Mouse (Mus musculus): ENCODE results near the gene Zdhhc21. TPM values are rescaled to one million over a fixed set of nuclear protein-coding genes. Genes with fewer than 3 reads are reported as not detected.

The Zdhhc21 gene
- 18.2 and 18.3 TPM in 2 replicates for polyA plus RNA-seq (2015; fragmentation: Nextera tagmentation; extraction: Ambion mirVana)

DNA sequence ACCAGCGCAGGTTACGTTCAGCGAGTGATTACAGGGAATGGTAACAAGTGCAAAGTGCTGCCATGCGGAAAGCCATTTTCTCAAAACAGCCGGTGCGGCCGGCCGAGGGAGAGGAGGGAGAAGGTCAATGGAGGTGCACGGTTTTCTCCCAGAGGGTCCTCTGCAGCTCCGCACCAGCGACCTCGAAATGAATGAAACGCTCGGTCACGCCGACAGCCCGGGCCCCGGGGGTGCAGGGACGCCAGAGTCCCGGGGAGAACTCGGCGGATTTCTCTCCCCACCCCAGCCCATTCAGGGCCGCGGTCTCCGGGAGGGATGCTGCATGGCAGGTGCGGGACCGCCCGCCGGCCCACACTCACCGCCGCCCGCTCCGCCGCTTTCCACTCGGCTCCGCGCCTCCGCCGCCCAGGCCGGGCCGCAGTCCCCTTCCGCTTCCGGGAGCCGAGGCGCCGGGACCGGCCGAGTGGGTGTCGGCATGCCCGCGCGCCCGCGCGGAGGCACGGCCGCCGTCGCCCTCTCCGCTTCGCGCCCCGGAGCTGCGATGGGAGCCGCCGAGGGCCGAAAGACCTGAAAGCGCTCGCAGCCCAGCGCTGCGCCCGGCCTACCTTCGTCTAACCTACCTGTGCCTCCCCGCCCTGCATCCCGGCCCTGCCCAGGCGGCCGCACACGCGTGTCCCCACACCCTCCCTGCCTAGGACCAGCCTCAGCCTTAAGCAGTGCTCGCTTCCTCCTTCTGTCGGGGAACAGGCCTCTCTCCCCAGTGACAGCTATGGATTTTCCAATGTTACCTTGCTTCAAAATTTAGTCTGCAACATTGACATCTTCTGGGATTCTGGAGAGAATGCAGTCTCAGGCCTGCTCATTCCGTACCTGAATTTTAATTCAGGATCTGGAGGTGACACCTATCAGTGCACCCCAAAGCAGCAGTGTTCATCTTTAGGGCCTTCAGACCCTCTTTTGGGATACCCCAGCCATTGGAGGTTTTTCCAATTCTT is at the start of gene Zdhhc21:
Zdhhc21 (minus strand) TSS at position 828 of the 995 bp plus-strand sequence.
- Histone ChIP-seq H3K9me3 (no peaks in the 10 kb centered on the region), H3K36me3 (no peaks in the 10 kb centered on the region), H3K27ac (replicated peaks) (peak within 1 kb of the TSS; percentile 95), H3K4me1 (peaks cover 37% of the 10 kb centered on the region), H3K4me2 (replicated peaks) (peak within 1 kb of the TSS; percentile 73), H3K9ac (replicated peaks) (peak within 1 kb of the TSS; percentile 91), H3K4me3 (peak within 1 kb of the TSS; percentile 72), H3K27me3 (no peaks in the 10 kb centered on the region)
- ATAC-seq (replicated peaks) = peak; percentile 92
- under 1% methylated on average over 71 of the region's 82 CpGs for WGBS

DNA sequence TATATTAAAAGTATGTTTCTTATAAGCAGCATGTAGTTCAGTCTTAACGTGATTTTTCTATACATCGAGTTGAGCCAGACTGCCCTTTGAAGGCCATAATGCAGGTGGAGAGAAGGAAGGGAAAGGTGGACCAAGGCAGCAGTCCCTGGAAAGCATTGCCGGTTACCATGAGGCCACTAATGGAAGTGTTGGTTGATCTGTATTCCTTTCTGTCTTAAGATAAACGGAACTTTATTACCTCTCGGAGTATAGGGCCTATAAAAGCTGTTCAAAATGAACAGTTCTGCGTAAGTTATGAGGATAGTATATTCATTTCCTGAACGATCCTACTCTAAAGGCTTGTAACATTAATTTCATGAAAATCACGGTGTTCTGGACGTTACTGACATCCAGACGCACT is 35.5 kb upstream of the Zdhhc21 start:
- ATAC-seq (replicated peaks) = no peak
- H3K4me3 ChIP-seq = no peak overlapping the region
- WGBS = 94% methylated on average over 10 of the region's 10 CpGs
- peaks cover 17% of the 10 kb centered on the region for H3K4me1 ChIP-seq
- no peaks in the 10 kb centered on the region for H3K36me3 ChIP-seq
- no peak overlapping the region for H3K9ac ChIP-seq (replicated peaks)
- no peaks in the 10 kb centered on the region for H3K9me3 ChIP-seq
- no peak overlapping the region for H3K27ac ChIP-seq (replicated peaks)
- H3K27me3 ChIP-seq = no peaks in the 10 kb centered on the region
- no peak overlapping the region for H3K4me2 ChIP-seq (replicated peaks)

DNA sequence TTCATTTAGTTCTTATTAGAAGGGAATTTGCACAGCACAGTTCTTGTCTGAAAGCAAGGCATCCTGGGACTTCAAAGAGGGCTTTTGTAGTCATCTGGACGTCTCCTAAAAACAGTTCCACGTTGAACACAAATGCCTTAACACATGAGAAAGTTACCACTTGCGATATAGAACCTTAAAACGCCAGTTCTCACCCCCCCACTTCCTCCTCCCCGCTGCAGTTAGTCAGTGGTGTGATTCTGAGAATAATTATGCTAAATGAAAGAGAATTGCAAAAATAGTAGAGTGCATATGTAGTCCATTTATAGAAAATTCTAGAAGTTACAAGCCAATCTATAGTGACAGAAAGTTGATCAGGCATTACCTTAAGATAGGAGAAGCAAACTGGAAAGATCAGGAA is 32.5 kb upstream of the Zdhhc21 start:
- no peaks in the 10 kb centered on the region for H3K27me3 ChIP-seq
- H3K4me2 ChIP-seq (replicated peaks) = no peak overlapping the region
- H3K4me1 ChIP-seq = peaks cover 17% of the 10 kb centered on the region
- H3K9me3 ChIP-seq = no peaks in the 10 kb centered on the region
- WGBS = 67% methylated on average over 5 of the region's 5 CpGs
- H3K4me3 ChIP-seq = no peak overlapping the region
- H3K27ac ChIP-seq (replicated peaks) = no peak overlapping the region
- H3K36me3 ChIP-seq = no peaks in the 10 kb centered on the region
- no peak for ATAC-seq (replicated peaks)
- H3K9ac ChIP-seq (replicated peaks) = no peak overlapping the region

DNA sequence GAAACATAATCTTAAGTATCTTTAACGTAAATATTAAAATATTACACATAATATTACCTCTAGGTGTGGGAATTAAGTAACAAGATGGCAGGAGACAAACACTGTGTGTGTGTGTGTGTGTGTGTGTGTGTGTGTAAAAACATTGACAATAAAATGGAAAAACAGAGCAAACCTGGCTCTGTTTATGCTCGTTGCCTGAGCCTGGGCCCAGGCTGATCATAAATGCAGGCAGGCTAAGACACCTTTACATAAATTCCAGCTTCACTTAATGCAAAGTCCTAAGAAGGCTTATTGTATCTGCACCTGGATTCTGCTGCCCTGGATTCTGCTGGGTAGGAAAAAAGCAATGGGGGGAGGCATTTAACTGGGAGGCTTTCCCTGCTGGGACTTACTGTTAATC is 31.8 kb upstream of the Zdhhc21 start:
- no peak overlapping the region for H3K4me2 ChIP-seq (replicated peaks)
- WGBS = 59% methylated on average over 2 of the region's 2 CpGs
- no peaks in the 10 kb centered on the region for H3K36me3 ChIP-seq
- H3K9me3 ChIP-seq = no peaks in the 10 kb centered on the region
- peaks cover 17% of the 10 kb centered on the region for H3K4me1 ChIP-seq
- H3K27me3 ChIP-seq = no peaks in the 10 kb centered on the region
- no peak overlapping the region for H3K27ac ChIP-seq (replicated peaks)
- 0 out of 2 replicates have a peak, but pooled peaks have one; percentile 38 for ATAC-seq (replicated peaks)
- H3K4me3 ChIP-seq = no peak overlapping the region
- H3K9ac ChIP-seq (replicated peaks) = no peak overlapping the region

DNA sequence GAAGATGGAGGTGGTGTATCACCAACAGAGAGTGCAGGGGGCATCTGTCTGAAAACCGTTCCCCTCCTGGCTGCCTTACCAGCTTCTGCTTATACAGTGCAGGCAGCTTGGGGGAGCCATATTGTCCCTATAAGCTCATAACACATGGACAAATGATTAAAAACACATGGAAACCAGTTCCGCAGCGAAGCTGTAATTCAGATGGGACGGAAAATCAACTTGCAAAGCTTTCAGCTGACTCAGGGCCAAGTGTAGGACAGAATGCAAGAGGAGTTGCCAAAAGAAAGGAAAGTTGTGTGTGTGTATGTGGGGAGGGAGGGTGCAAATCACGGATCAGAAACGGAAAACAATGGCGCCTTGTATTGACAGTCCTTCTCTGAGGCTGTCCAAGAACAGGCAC is 31.3 kb upstream of the Zdhhc21 start:
- 36% methylated on average over 7 of the region's 7 CpGs for WGBS
- H3K36me3 ChIP-seq = no peaks in the 10 kb centered on the region
- ATAC-seq (replicated peaks) = peak; percentile 92

DNA sequence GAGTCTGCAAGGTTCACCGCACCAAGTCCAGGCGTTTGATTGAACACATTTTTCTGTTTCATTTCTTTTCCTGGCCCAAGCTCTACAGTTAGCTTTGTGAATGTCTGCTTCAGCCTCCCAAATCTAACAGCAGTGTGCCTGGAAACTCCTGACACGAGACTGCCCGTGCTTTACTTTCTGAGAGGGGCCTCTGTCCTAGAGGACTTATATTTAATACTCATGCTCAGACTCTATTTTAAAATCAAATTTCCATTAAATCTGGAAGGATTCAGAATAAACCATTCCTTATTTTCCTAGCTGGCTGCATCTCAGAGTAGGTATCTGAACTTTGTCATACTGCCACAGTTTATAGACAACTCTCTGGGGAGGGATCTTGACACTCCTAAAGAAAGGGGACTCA is 30.8 kb upstream of the Zdhhc21 start:
- peaks cover 17% of the 10 kb centered on the region for H3K4me1 ChIP-seq
- WGBS = 88% methylated on average over 4 of the region's 4 CpGs

More for the DNA sequence above, 31.3 kb upstream of the Zdhhc21 start:
- no peaks in the 10 kb centered on the region for H3K27me3 ChIP-seq
- peak overlapping the region; percentile 49; the same call in 1 of the 2 replicates for H3K27ac ChIP-seq (replicated peaks)
- peaks cover 17% of the 10 kb centered on the region for H3K4me1 ChIP-seq
- no peak overlapping the region for H3K9ac ChIP-seq (replicated peaks)
- no peak overlapping the region; the same call in 1 of the 2 replicates for H3K4me2 ChIP-seq (replicated peaks)
- no peaks in the 10 kb centered on the region for H3K9me3 ChIP-seq
- no peak overlapping the region for H3K4me3 ChIP-seq

DNA sequence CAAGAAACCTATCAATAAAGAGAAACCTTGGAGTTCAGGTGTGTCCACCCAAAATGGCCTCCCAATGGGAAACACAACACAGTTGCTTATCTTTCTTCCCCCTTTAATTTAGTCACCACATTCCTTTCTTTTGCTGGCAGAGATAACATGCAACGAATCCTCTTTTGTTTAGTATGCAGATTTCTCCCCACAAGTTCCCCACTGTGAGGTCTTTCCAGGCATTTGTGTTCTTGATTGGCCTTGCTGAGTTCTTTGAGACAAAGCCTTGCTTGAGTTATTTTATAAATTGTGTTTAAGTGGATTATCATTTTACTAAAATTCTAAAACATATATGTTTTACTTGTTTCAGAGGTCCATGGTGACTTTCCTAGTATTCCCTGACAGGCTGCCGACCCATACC is 26.4 kb upstream of the Zdhhc21 start:
- 54% methylated on average over 2 of the region's 2 CpGs for WGBS

More for the DNA sequence above, 30.8 kb upstream of the Zdhhc21 start:
- ATAC-seq (replicated peaks) = no peak
- Histone ChIP-seq H3K4me3 (no peak overlapping the region), H3K27me3 (no peaks in the 10 kb centered on the region), H3K9me3 (no peaks in the 10 kb centered on the region), H3K9ac (replicated peaks) (no peak overlapping the region), H3K4me2 (replicated peaks) (no peak overlapping the region), H3K27ac (replicated peaks) (peak overlapping the region; percentile 49; the same call in 1 of the 2 replicates), H3K36me3 (no peaks in the 10 kb centered on the region)

DNA sequence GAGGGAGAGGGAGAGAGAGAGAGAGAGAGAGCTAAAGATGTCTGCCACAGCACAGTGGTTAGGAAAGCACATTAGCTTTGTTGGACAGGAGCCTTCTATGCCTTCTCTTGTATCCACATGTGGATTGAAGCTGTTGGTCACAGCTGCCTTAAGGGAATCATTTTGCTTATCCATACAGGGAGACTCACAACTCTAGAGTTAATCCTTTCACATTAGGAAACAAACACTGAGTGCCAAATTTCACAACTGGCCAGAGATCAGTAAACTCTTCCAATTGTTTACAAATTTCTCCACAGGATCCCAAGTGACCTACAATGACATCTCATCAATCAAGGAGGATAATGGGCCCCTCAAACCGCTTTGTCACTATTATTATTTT is 25.8 kb upstream of the Zdhhc21 start:
- Histone ChIP-seq H3K4me3 (no peak overlapping the region), H3K9me3 (no peaks in the 10 kb centered on the region), H3K27ac (replicated peaks) (no peak overlapping the region), H3K4me1 (peaks cover 6% of the 10 kb centered on the region; the same call in 1 of the 2 replicates), H3K4me2 (replicated peaks) (no peak overlapping the region), H3K9ac (replicated peaks) (no peak overlapping the region), H3K36me3 (no peaks in the 10 kb centered on the region), H3K27me3 (no peaks in the 10 kb centered on the region)
- no peak for ATAC-seq (replicated peaks)
- WGBS = 66% methylated on average over 1 of the region's 1 CpGs

More for the DNA sequence above, 26.4 kb upstream of the Zdhhc21 start:
- Histone ChIP-seq H3K4me2 (replicated peaks) (no peak overlapping the region), H3K27me3 (no peaks in the 10 kb centered on the region), H3K27ac (replicated peaks) (no peak overlapping the region), H3K9me3 (no peaks in the 10 kb centered on the region), H3K36me3 (no peaks in the 10 kb centered on the region), H3K9ac (replicated peaks) (no peak overlapping the region), H3K4me3 (no peak overlapping the region), H3K4me1 (peaks cover 11% of the 10 kb centered on the region)
- ATAC-seq (replicated peaks) = no peak

DNA sequence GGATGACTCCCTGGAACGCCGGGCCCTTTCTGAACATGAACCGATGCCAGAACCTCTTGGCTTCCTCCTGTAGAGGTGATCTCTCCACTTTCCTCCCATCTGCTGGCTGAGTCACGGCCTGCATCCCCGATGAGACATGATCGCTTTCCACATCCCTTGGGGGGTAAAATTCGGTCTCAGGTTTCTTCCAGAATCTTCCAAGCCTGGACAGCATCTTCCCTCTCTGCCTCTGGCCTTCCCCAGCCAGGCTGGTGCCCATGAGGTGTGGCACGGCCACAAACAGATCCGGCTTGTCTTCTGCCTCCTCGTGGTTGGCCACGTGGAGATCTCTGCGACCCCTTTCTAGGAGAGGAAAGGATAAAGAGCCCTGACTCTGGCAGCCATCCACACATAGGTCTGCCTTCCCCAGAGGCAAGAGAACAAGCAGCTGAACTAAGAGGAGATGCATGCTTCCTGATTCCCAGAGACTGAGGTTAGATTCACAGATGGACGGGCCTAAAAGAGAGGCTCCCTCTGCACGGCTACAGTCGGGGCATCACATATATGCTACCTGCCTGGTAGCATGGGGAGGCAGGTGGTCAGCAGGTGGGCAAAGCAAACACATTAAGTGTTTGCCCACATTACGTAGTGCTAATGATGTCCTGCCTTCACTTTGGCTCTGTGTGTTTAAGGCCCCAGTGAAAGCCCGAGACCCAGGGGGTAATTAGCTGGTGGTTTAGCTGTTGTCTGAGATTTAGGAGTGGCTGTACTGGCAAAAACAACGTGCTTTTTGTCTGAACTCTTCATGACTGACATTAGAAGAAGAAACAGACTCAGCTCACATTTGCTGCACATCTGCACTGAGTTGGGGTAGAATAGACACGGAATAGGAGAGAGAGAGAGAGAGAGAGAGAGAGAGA is 25.1 kb upstream of the Zdhhc21 start, which contains the start of gene Cer1:
Cer1 (minus strand) TSS at position 513 of the 899 bp plus-strand sequence.
- no peaks in the 10 kb centered on the region for H3K9me3 ChIP-seq
- no peak for ATAC-seq (replicated peaks)

DNA sequence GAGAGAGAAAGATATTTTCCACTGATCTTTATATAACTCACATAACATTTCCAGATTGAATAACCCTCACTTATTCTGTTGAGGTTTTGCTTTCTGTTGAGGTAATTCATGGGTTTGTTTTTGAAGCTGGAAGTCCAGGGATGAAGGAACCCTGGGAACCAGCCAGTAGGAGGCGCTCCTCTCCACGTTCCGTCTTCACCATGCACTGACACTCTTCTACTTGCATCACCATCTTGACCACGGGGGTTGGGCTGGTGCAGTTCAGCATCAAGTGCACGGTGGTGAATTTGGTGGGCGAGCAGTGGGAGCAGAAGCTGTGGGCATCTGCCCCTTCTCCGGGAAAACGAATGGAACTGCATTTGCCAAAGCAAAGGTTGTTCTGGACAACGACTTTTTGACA is 22.7 kb upstream of the Zdhhc21 start:
- WGBS = 88% methylated on average over 9 of the region's 9 CpGs
- no peak for ATAC-seq (replicated peaks)
- no peak overlapping the region for H3K27ac ChIP-seq (replicated peaks)

More for the DNA sequence above, 25.1 kb upstream of the Zdhhc21 start, which contains the start of gene Cer1:
- Histone ChIP-seq H3K4me1 (peaks cover 3% of the 10 kb centered on the region; the same call in 1 of the 2 replicates), H3K9ac (replicated peaks) (no peak within 1 kb of the TSS), H3K27me3 (no peaks in the 10 kb centered on the region), H3K36me3 (no peaks in the 10 kb centered on the region), H3K4me3 (no peak within 1 kb of the TSS), H3K27ac (replicated peaks) (no peak within 1 kb of the TSS), H3K4me2 (replicated peaks) (no peak within 1 kb of the TSS)
- 46% methylated on average over 19 of the region's 19 CpGs for WGBS

DNA sequence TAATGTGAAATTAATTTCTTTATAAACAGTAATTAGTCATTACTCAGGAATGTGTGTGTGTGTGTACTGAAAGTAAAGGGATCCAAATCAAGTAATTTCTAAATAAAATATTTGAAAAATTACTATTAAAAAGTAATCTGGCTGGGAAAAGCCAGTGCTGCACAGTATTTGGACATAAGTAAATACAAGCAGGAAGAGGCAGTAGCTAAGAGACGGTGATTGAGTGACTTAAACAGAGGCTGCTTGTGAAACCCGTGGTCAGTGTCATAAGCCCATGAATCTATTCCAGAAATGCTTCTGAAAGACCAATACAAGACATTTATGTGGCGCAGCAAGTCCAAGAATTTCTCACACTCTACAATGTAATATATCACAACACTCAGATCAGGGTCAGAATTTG is 21.6 kb upstream of the Zdhhc21 start:
- WGBS = 89% methylated on average over 3 of the region's 3 CpGs
- H3K27me3 ChIP-seq = no peaks in the 10 kb centered on the region
- no peaks in the 10 kb centered on the region for H3K9me3 ChIP-seq
- no peak overlapping the region for H3K4me2 ChIP-seq (replicated peaks)
- H3K4me1 ChIP-seq = peaks cover 3% of the 10 kb centered on the region; the same call in 1 of the 2 replicates
- no peak overlapping the region for H3K27ac ChIP-seq (replicated peaks)
- ATAC-seq (replicated peaks) = no peak
- H3K36me3 ChIP-seq = no peaks in the 10 kb centered on the region
- H3K9ac ChIP-seq (replicated peaks) = no peak overlapping the region
- H3K4me3 ChIP-seq = no peak overlapping the region

More for the DNA sequence above, 22.7 kb upstream of the Zdhhc21 start:
- no peak overlapping the region for H3K4me3 ChIP-seq
- no peaks in the 10 kb centered on the region for H3K36me3 ChIP-seq
- no peak overlapping the region for H3K4me2 ChIP-seq (replicated peaks)
- H3K4me1 ChIP-seq = peaks cover 3% of the 10 kb centered on the region; the same call in 1 of the 2 replicates
- H3K9ac ChIP-seq (replicated peaks) = no peak overlapping the region
- no peaks in the 10 kb centered on the region for H3K27me3 ChIP-seq
- H3K9me3 ChIP-seq = no peaks in the 10 kb centered on the region

Measured in forebrain, embryonic 15.5 days (tissue).